Mouse (Mus musculus) liver, adult 2 months (tissue): ENCODE measurements around the gene Fmod.

Experiments used
- CTCF ChIP-seq: fragments of 200-500 bp; IDR thresholded peaks from 2 replicates; pipeline ENCODE4 v1.5.1; 2011; ENCODE audit warnings: low read depth, low read length, control low read depth
- POLR2A ChIP-seq: fragments of 200-500 bp; IDR thresholded peaks from 2 replicates; pipeline ENCODE4 v1.6.1; 2011; ENCODE audit warnings: low read length, control low read depth; ENCODE audit not compliant: insufficient read depth; ENCODE audit errors: extremely low read depth

GRCm38 (mm10) chr1:134095721-134096120 lies 58.7 kb downstream of the Fmod start:
- TF ChIP-seq CTCF (no peak), POLR2A (no peak)
